Mouse (Mus musculus): ENCODE data around the gene Thap2. TPM values are rescaled to one million over a fixed set of nuclear protein-coding genes. Genes with fewer than 3 reads are reported as not detected.
A peak's percentile ranks its signal among the peaks of the same experiment; 100 is the strongest.

The Thap2 gene
- polyA plus RNA-seq, 1 experiment from 2014 or later = 10.4 TPM

- Histone ChIP-seq H3K9me3 (ENCODE audit: control insufficient read depth) (no peaks in the 10 kb centered on the region), H3K27ac (ENCODE audit: low read depth, low read length) (peak overlapping the region; percentile 99; the same call in 1 of the 2 replicates), H3K4me1 (replicated peaks; ENCODE audit: control insufficient read depth, insufficient read depth, low read length) (no peaks in the 10 kb centered on the region; the same call in 1 of the 2 replicates), H3K27me3 (replicated peaks; ENCODE audit: control insufficient read depth, insufficient read depth, low read length) (no peaks in the 10 kb centered on the region), H3K36me3 (ENCODE audit: control insufficient read depth, insufficient read depth) (no peaks in the 10 kb centered on the region), H3K9ac (ENCODE audit: low read depth, low read length) (no peak overlapping the region), H3K4me3 (ENCODE audit: low read depth, low read length) (peak overlapping the region; percentile 95), H3K4me2 (replicated peaks; ENCODE audit: low read depth) (peak overlapping the region; percentile 69)
- ATAC-seq = no peak
- WGBS = 35% methylated on average over 12 of the region's 12 CpGs
- no peak for TF ChIP-seq CTCF (IDR thresholded peaks at IDR 0.05; ENCODE audit: low read depth)
Measured at GRCm38 (mm10) chr10:115382846-115383643, 1.2 kb downstream of the Thap2 start.

- no peak for TF ChIP-seq CTCF (IDR thresholded peaks at IDR 0.05; ENCODE audit: low read depth)
- Histone ChIP-seq H3K4me3 (ENCODE audit: low read depth, low read length) (no peak overlapping the region), H3K4me1 (replicated peaks; ENCODE audit: control insufficient read depth, insufficient read depth, low read length) (no peaks in the 10 kb centered on the region; the same call in 1 of the 2 replicates), H3K9me3 (ENCODE audit: control insufficient read depth) (no peaks in the 10 kb centered on the region), H3K4me2 (replicated peaks; ENCODE audit: low read depth) (no peak overlapping the region), H3K27ac (ENCODE audit: low read depth, low read length) (no peak overlapping the region), H3K9ac (ENCODE audit: low read depth, low read length) (no peak overlapping the region), H3K36me3 (ENCODE audit: control insufficient read depth, insufficient read depth) (no peaks in the 10 kb centered on the region), H3K27me3 (replicated peaks; ENCODE audit: control insufficient read depth, insufficient read depth, low read length) (no peaks in the 10 kb centered on the region)
- 82% methylated on average over 2 of the region's 2 CpGs for WGBS
- ATAC-seq = no peak
Measured at GRCm38 (mm10) chr10:115381506-115382084, 2.6 kb downstream of the Thap2 start.

GRCm38 (mm10) chr10:115363151-115363550, 21.1 kb downstream of the Thap2 start:
- H3K9ac ChIP-seq (ENCODE audit: low read depth, low read length) = no peak overlapping the region
- WGBS = 76% methylated on average over 4 of the region's 4 CpGs
- H3K4me1 ChIP-seq (replicated peaks; ENCODE audit: control insufficient read depth, insufficient read depth, low read length) = no peaks in the 10 kb centered on the region
- H3K4me2 ChIP-seq (replicated peaks; ENCODE audit: low read depth) = peak overlapping the region; percentile 75
- H3K27me3 ChIP-seq (replicated peaks; ENCODE audit: control insufficient read depth, insufficient read depth, low read length) = no peaks in the 10 kb centered on the region
- H3K4me3 ChIP-seq (ENCODE audit: low read depth, low read length) = no peak overlapping the region
- H3K27ac ChIP-seq (ENCODE audit: low read depth, low read length) = peak overlapping the region; percentile 92; the same call in 1 of the 2 replicates
- TF ChIP-seq CTCF (IDR thresholded peaks at IDR 0.05; ENCODE audit: low read depth) = no peak
- no peak for ATAC-seq
- no peaks in the 10 kb centered on the region for H3K9me3 ChIP-seq (ENCODE audit: control insufficient read depth)
- no peaks in the 10 kb centered on the region; the same call in 1 of the 2 replicates for H3K36me3 ChIP-seq (ENCODE audit: control insufficient read depth, insufficient read depth)

- no peak for TF ChIP-seq CTCF (IDR thresholded peaks at IDR 0.05; ENCODE audit: low read depth)
- Histone ChIP-seq H3K9ac (ENCODE audit: low read depth, low read length) (peak overlapping the region; percentile 51), H3K27me3 (replicated peaks; ENCODE audit: control insufficient read depth, insufficient read depth, low read length) (no peaks in the 10 kb centered on the region), H3K4me3 (ENCODE audit: low read depth, low read length) (peak overlapping the region; percentile 45), H3K4me2 (replicated peaks; ENCODE audit: low read depth) (peak overlapping the region; percentile 75), H3K36me3 (ENCODE audit: control insufficient read depth, insufficient read depth) (no peaks in the 10 kb centered on the region; the same call in 1 of the 2 replicates), H3K9me3 (ENCODE audit: control insufficient read depth) (no peaks in the 10 kb centered on the region), H3K27ac (ENCODE audit: low read depth, low read length) (peak overlapping the region; percentile 92), H3K4me1 (replicated peaks; ENCODE audit: control insufficient read depth, insufficient read depth, low read length) (no peaks in the 10 kb centered on the region)
- 5% methylated on average over 9 of the region's 9 CpGs for WGBS
- peak; percentile 29 for ATAC-seq
Measured at GRCm38 (mm10) chr10:115362623-115362964, 21.6 kb downstream of the Thap2 start.

GRCm38 (mm10) chr10:115361840-115362622, 22.2 kb downstream of the Thap2 start, which contains the start of gene Tmem19:
Gene Tmem19 (minus strand): TSS chr10:115362501.
- Histone ChIP-seq H3K4me3 (ENCODE audit: low read depth, low read length) (peak within 1 kb of the TSS; percentile 45), H3K9ac (ENCODE audit: low read depth, low read length) (peak within 1 kb of the TSS; percentile 51), H3K4me2 (replicated peaks; ENCODE audit: low read depth) (peak within 1 kb of the TSS; percentile 75), H3K4me1 (replicated peaks; ENCODE audit: control insufficient read depth, insufficient read depth, low read length) (no peaks in the 10 kb centered on the region), H3K9me3 (ENCODE audit: control insufficient read depth) (no peaks in the 10 kb centered on the region), H3K27ac (ENCODE audit: low read depth, low read length) (peak within 1 kb of the TSS; percentile 92), H3K27me3 (replicated peaks; ENCODE audit: control insufficient read depth, insufficient read depth, low read length) (no peaks in the 10 kb centered on the region), H3K36me3 (ENCODE audit: control insufficient read depth, insufficient read depth) (peaks cover 4% of the 10 kb centered on the region)
- WGBS = under 1% methylated on average over 53 of the region's 58 CpGs
- ATAC-seq = peak; percentile 99
- TF ChIP-seq CTCF (IDR thresholded peaks at IDR 0.05; ENCODE audit: low read depth) = peak; percentile 5; the same call in 1 of the 2 replicates

GRCm38 (mm10) chr10:115359066-115359465, 25.2 kb downstream of the Thap2 start:
- no peaks in the 10 kb centered on the region for H3K4me1 ChIP-seq (replicated peaks; ENCODE audit: control insufficient read depth, insufficient read depth, low read length)
- H3K27me3 ChIP-seq (replicated peaks; ENCODE audit: control insufficient read depth, insufficient read depth, low read length) = no peaks in the 10 kb centered on the region
- no peak overlapping the region for H3K4me3 ChIP-seq (ENCODE audit: low read depth, low read length)
- peak; percentile 44 for ATAC-seq
- peak overlapping the region; percentile 25; the same call in 1 of the 2 replicates for H3K4me2 ChIP-seq (replicated peaks; ENCODE audit: low read depth)
- H3K36me3 ChIP-seq (ENCODE audit: control insufficient read depth, insufficient read depth) = peaks cover 9% of the 10 kb centered on the region
- TF ChIP-seq CTCF (IDR thresholded peaks at IDR 0.05; ENCODE audit: low read depth) = peak; percentile 66
- H3K27ac ChIP-seq (ENCODE audit: low read depth, low read length) = peak overlapping the region; percentile 65
- WGBS = 55% methylated on average over 7 of the region's 7 CpGs
- H3K9me3 ChIP-seq (ENCODE audit: control insufficient read depth) = no peaks in the 10 kb centered on the region
- H3K9ac ChIP-seq (ENCODE audit: low read depth, low read length) = no peak overlapping the region

All from intestine, postnatal 0 days (tissue).